Mouse (Mus musculus): ENCODE measurements at regions not wholly inside any gene's neighbourhood (a gene's known extent, or its start where the extent isn't known, plus 50 kb on each side); places are given as distances from the start of the nearest gene placed in this dataset.

DNA sequence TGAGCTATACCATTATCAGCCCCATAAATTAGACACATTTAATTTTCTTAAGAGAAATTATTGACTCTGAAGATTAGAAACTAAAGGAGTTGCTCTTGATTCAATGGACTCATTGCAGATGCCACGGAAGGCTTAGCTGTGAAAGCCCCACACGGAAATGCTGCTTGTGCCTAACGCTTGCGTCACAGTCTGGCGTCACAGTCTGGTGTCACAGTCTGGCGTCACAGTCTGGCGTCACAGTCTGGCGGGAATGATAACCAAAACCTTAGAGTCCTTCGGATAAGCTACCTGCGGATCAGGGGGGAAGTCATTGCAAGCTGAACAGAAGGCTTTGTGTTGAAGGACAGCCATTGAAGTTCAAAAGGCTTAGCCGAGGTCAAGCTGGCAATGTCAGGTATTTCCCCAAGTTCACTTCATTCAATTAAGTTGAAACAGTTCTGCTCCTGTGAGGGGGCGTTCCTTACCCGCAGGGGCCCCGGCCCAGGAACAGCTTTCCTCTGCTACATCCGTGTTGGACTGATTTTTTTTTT is 2246.7 kb downstream of the 4930444P10Rik start:
- TF ChIP-seq CTCF (IDR thresholded peaks at IDR 0.05; ENCODE audit: borderline replicate concordance, insufficient read depth, low read depth, low read length), result no peak
- TF ChIP-seq POLR2A (IDR thresholded peaks at IDR 0.05; ENCODE audit: borderline replicate concordance, insufficient read depth, low read length), result no peak

Data from cerebellum, adult 2 months (tissue).